Mouse (Mus musculus) testis, adult 2 months (tissue): ENCODE data around the gene Stat2. TPM values are rescaled to one million over a fixed set of nuclear protein-coding genes. Genes with fewer than 3 reads are reported as not detected.
"Not testable (repeated sequence)": the region's sequence is repeated elsewhere in the genome, so short reads cannot be mapped to it uniquely, and the experiment has no call there.

Experiments
- H3K27ac ChIP-seq: fragments of 200-500 bp; 2 replicates; pipeline ENCODE4 v1.5.1; 2012; ENCODE audit warnings: low read depth, low read length; ENCODE audit not compliant: control insufficient read depth, insufficient read depth
- H3K27me3 ChIP-seq: fragments of 200-500 bp; 2 replicates; pipeline ENCODE4 v1.6.1; 2012; ENCODE audit warnings: mild to moderate bottlenecking, low read length, moderate library complexity; ENCODE audit not compliant: control insufficient read depth, insufficient read depth
- H3K36me3 ChIP-seq: fragments of 200-500 bp; 2 replicates; pipeline ENCODE4 v1.6.1; 2012; ENCODE audit warnings: mild to moderate bottlenecking, low read length; ENCODE audit not compliant: control insufficient read depth, insufficient read depth
- H3K4me1 ChIP-seq: fragments of 200-500 bp; 2 replicates; pipeline ENCODE4 v1.6.1; 2012; ENCODE audit warnings: low read length; ENCODE audit not compliant: control insufficient read depth, insufficient read depth
- H3K4me3 ChIP-seq: fragments of 200-500 bp; 2 replicates; pipeline ENCODE4 v1.5.1; 2012; ENCODE audit warnings: low read depth, mild to moderate bottlenecking, low read length, moderate library complexity, mixed read lengths; ENCODE audit not compliant: control insufficient read depth
- CTCF ChIP-seq: fragments of 200-500 bp; IDR thresholded peaks from 2 replicates; pipeline ENCODE4 v1.5.1; 2012; ENCODE audit warnings: low read depth, mild to moderate bottlenecking, inconsistent platforms, low read length, moderate library complexity; ENCODE audit not compliant: control insufficient read depth, insufficient read depth, insufficient replicate concordance
- POLR2A ChIP-seq: fragments of 200-500 bp; IDR thresholded peaks from 2 replicates; pipeline ENCODE4 v1.6.1; 2012; ENCODE audit warnings: low read depth, mild to moderate bottlenecking, inconsistent platforms, low read length, moderate library complexity; ENCODE audit not compliant: control insufficient read depth
- polyA plus RNA-seq: library from polyadenylated mRNA; depleted of rRNA; stranded (reverse); fragments of >200 nt; gene quantifications from 2 replicates; pipeline ENCODE4 v1.2.3, GENCODE M21; 2012

Stat2 gene
- polyA plus RNA-seq, 1 experiment, result 6.0 TPM

DNA sequence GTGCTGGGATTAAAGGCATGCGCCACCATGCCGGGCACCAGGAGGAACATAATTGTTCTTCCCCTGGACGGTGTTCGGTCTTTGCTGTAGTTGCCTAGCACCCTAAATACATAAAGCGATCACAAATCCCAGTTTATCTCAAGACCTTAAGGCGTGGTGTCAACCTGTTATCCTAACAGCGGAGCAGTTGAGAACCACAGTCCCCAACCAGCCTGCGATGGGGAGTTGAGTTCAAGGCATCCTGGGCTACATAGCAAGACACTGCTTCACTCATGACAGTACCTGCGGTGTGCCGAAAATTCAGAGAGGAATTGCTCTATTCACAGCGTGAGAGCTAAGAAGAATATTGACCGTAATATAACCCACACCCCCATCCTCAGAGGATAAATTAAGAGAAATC lies 51.3 kb downstream of the Stat2 start:
- TF ChIP-seq POLR2A (no peak), CTCF (no peak)
- H3K27me3 ChIP-seq, result no peaks in the 10 kb centered on the region
- H3K27ac ChIP-seq, result no peak overlapping the region; the same call in 1 of the 2 replicates

DNA sequence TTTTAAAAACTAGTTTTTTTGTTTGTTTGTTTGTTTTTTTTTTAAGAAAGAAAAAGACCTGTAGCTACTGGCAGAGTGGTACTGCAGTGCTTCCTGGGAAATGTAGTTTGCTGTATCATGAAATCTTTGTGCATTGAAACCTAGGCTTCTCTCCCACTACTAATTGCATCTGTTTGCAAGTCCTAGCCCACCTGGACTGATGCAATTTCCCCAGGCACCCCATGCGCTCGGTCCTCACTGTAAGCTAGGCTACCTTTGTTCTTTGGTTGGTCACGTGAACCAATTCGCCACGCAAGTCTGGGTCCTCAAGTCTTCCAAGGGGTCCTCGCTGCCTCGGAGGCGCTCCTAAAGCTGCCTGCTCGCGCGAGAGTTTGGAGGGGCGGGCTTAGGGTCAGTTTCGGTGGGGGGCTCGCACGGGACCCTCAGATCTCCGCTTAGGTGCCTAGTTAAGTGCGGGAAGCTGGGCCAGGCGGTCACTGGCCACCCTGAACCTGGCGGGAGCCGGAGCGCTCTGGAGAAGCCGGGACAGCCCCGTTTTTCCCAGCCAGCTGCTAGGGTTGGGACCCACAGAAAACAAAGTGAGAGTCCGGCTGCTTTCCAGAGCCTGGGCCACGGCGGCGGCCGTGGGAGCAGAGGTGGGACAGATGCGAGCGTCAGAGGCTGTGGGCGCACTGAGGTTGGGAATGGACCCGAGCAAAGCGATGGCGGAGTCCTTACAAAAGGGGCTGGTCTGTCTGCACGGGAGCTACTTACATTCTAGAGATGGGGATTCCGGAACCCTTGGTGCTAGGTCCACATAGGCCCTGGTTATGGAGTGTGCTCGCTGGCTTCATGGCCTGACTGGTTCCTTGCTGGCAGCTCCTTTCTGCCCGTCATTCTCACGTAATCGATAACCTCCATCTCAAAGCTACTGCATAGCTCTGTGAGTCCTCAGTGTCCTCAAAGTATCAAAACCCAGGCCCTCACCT lies 52.1 kb downstream of the Stat2 start, which contains the start of gene Cnpy2:
Gene Cnpy2, plus strand, starts transcription at position 319 of the 968 bp plus-strand sequence.
- Histone ChIP-seq H3K36me3 (no peaks in the 10 kb centered on the region; the same call in none of the 2 replicates), H3K27ac (peak within 1 kb of the TSS; percentile 90), H3K27me3 (no peaks in the 10 kb centered on the region), H3K4me3 (peak within 1 kb of the TSS; percentile 91), H3K4me1 (peaks cover 16% of the 10 kb centered on the region)
- TF ChIP-seq POLR2A, result no peak
- no peak for TF ChIP-seq CTCF

More for the DNA sequence above, 51.3 kb downstream of the Stat2 start:
- H3K4me1 ChIP-seq, result peaks cover 16% of the 10 kb centered on the region
- H3K36me3 ChIP-seq, result no peaks in the 10 kb centered on the region; the same call in none of the 2 replicates
- no peak overlapping the region; the same call in 1 of the 2 replicates for H3K4me3 ChIP-seq

DNA sequence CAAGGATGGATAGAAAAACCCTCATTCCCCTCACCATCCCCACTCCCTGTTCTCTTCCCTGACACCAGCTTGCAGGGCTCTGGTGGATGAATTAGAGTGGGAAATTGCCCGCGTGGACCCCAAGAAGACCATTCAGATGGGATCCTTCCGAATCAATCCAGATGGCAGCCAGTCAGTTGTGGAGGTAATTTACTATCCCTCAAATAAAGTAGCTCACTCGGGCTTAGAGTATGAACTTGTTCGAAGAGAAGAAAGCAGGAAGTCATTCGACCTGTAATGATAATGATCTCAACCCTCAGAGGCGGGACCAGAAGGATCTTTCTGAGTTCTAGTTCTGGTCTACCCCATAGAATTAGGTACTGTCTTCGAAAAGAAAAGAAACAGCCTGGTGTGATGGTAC lies 53.2 kb downstream of the Stat2 start:
- TF ChIP-seq POLR2A (no peak), CTCF (no peak)

DNA sequence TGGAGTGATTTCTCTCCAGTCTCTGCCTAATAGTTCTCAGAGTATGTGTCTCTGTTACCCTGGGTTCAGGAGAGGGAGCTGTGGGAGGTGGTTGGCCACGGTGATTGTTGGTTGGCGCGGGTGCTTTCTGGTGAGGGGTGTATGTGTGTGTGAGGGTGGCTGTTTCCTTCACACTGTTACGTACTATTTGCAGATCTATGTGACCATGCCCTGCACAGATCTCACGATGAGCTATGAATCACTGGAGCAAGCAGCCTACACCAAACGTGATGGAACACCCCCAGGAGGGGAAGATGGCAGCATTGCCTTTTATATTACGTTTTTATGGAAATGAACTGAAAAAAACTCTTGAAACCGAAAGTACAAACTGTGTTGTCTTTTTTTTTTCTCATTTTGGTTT lies 56.5 kb downstream of the Stat2 start:
- no peaks in the 10 kb centered on the region for H3K36me3 ChIP-seq
- no peak for TF ChIP-seq CTCF
- TF ChIP-seq POLR2A, result no peak
- no peak overlapping the region for H3K27ac ChIP-seq
- H3K4me1 ChIP-seq, result peaks cover 13% of the 10 kb centered on the region
- H3K27me3 ChIP-seq, result no peaks in the 10 kb centered on the region
- H3K4me3 ChIP-seq, result no peak overlapping the region

More for the DNA sequence above, 53.2 kb downstream of the Stat2 start:
- peaks cover 16% of the 10 kb centered on the region for H3K4me1 ChIP-seq
- H3K4me3 ChIP-seq, result no peak overlapping the region
- no peaks in the 10 kb centered on the region; the same call in 1 of the 2 replicates for H3K36me3 ChIP-seq
- no peaks in the 10 kb centered on the region for H3K27me3 ChIP-seq
- no peak overlapping the region for H3K27ac ChIP-seq

DNA sequence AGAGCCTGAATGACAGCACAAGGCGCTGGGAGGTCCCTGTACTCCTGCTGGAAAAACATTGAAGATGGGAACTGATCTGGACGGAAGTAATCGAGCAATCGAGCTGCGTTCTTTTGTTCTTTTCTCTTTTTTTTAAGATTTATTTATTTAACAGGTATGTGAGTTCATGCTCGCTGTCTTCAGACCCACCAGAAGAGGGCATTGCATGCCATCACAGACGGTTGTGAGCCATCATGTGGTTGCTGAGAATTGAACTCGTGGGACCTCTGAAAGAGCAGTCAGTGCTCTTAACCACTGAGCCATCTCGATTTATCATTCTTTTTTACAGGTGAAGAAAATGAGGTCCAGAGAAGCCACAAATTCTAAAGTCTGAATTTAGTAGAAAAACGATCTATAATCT lies 57.3 kb downstream of the Stat2 start:
- H3K27ac ChIP-seq, result no peak overlapping the region
- peaks cover 7% of the 10 kb centered on the region for H3K4me1 ChIP-seq
- no peaks in the 10 kb centered on the region for H3K27me3 ChIP-seq
- no peaks in the 10 kb centered on the region for H3K36me3 ChIP-seq
- TF ChIP-seq POLR2A, result no peak
- TF ChIP-seq CTCF, result no peak
- H3K4me3 ChIP-seq, result no peak overlapping the region

DNA sequence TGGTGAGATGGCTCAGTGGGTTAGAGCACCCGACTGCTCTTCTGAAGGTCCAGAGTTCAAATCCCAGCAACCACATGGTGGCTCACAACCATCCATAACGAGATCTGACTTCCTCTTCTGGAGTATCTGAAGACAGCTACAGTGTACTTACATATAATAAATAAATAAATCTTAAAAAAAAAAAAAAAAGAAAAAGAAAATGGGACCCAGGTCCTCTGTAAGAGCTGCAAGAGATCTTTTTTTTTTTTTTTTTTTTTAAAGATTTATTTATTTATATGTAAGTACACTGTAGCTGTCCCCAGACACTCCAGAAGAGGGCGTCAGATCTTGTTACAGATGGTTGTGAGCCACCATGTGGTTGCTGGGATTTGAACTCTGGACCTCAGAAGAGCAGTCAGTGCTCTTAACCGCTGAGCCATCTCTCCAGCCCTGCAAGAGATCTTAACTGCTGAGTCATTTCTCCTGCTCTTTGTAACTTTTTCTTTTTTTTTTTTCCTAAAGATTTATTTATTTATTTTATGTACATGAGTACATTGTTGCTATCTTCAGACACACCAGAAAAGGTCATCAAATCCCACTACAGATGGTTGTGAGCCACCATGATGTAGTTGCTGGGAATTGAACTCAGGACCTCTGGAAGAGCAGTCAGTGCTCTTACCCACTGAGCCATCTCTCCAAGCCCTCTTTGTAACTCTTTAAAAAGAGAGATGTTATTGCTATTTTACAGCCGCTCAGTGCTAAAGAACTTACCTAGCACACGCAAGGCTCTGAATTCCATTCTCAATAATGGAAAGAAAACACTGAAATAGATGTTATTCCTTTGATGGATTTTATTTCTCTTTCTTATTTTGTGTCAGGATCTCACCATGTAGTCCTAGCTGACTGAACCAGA lies 62.2 kb downstream of the Stat2 start:
- H3K36me3 ChIP-seq, H3K27me3 ChIP-seq, H3K27ac ChIP-seq, H3K4me3 ChIP-seq, H3K4me1 ChIP-seq: not testable (repeated sequence)

DNA sequence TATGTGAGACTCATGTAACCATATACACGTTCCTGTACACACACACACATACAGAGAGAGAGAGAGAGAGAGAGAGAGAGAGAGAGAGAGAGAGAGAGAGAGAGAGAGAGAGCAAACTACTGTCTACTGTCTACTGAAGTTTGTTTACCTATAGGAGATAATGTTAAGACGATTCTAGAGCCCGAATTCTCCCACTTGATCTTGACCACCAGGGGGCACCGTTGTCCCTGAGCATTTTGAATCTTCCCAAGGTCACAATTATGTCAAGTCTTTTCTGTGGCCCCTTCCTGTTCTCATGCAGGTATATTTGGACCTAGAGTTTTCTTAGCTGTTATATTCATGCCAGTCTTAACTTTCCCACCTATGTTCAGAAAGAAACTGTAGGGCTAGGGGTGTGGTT lies 65.2 kb downstream of the Stat2 start:
- Histone ChIP-seq H3K27ac (no peak overlapping the region), H3K27me3 (no peaks in the 10 kb centered on the region), H3K4me3 (no peak overlapping the region), H3K36me3 (no peaks in the 10 kb centered on the region), H3K4me1 (peaks cover 6% of the 10 kb centered on the region)
- no peak for TF ChIP-seq CTCF
